Mouse (Mus musculus) ovary, adult 18-20 months (tissue): Measurements from ENCODE around the gene Per3.
A peak's percentile ranks its signal among the peaks of the same experiment; 100 is the strongest.

Experiments
- DNase-seq: peaks from one replicate; pipeline ENCODE4 v3.0.0; 2022; ENCODE audit warnings: low spot score, mixed read lengths

Gene Per3

GRCm38 (mm10) chr4:151044037-151044943 is at the start of gene Per3:
Gene Per3 (minus strand): TSS chr4:151044665.
- DNase-seq = peak; percentile 97

GRCm38 (mm10) chr4:151089270-151089669 is 44.8 kb upstream of the Per3 start, which contains the start of gene Gm13090:
Gene Gm13090 (plus strand): TSS chr4:151089570.
- DNase-seq = no peak

GRCm38 (mm10) chr4:151088819-151089218 is 44.4 kb upstream of the Per3 start:
- DNase-seq = no peak

GRCm38 (mm10) chr4:151087358-151087757 is 42.9 kb upstream of the Per3 start:
- DNase-seq = no peak

- DNase-seq = no peak
These were observed 38.6 kb upstream of the Per3 start for GRCm38 (mm10) chr4:151083027-151083426.

GRCm38 (mm10) chr4:151081977-151082376 is 37.5 kb upstream of the Per3 start:
- DNase-seq = no peak

- no peak for DNase-seq
These were observed 36.9 kb upstream of the Per3 start for GRCm38 (mm10) chr4:151081355-151081754.

GRCm38 (mm10) chr4:151074817-151075216 is 30.4 kb upstream of the Per3 start:
- no peak for DNase-seq

GRCm38 (mm10) chr4:151073108-151073744 is 28.8 kb upstream of the Per3 start:
- peak; percentile 33 for DNase-seq

GRCm38 (mm10) chr4:151070962-151071361 is 26.5 kb upstream of the Per3 start:
- no peak for DNase-seq

GRCm38 (mm10) chr4:151068751-151069150 is 24.3 kb upstream of the Per3 start:
- DNase-seq = no peak

- DNase-seq = no peak
These were observed 15.1 kb upstream of the Per3 start for GRCm38 (mm10) chr4:151059566-151059965.

- no peak for DNase-seq
These were observed 14.2 kb upstream of the Per3 start for GRCm38 (mm10) chr4:151058634-151059033.

GRCm38 (mm10) chr4:151057347-151058321 is 13.2 kb upstream of the Per3 start, which contains the start of gene Vamp3:
Gene Vamp3 (minus strand): TSS chr4:151057963.
- peak; percentile 97 for DNase-seq

GRCm38 (mm10) chr4:151051162-151051561 is 6.7 kb upstream of the Per3 start:
- DNase-seq = no peak

- DNase-seq = no peak
These were observed 2.1 kb upstream of the Per3 start for GRCm38 (mm10) chr4:151046524-151046923.

GRCm38 (mm10) chr4:151044944-151045570 is 592 bp upstream of the Per3 start:
- no peak for DNase-seq

- DNase-seq = no peak
These were observed 1.2 kb downstream of the Per3 start for GRCm38 (mm10) chr4:151043281-151043680.

- DNase-seq = no peak
These were observed 3.0 kb downstream of the Per3 start for GRCm38 (mm10) chr4:151041506-151041905.

- DNase-seq = no peak
These were observed 6.7 kb downstream of the Per3 start for GRCm38 (mm10) chr4:151037800-151038199.

- no peak for DNase-seq
These were observed 7.9 kb downstream of the Per3 start for GRCm38 (mm10) chr4:151036521-151036920.
